Mouse (Mus musculus) forebrain, embryonic 16.5 days (tissue): Measurements from ENCODE around the gene Unc5c. TPM values are rescaled to one million over a fixed set of nuclear protein-coding genes. Genes with fewer than 3 reads are reported as not detected.
A peak's percentile ranks its signal among the peaks of the same experiment; 100 is the strongest.

Experiments
- ATAC-seq: fragments of 200-750 bp; cut with Nextera tagmentation; 2 replicates; pipeline ENCODE4 v1.8.0; 2017; ENCODE audit warnings: mild to moderate bottlenecking, moderate library complexity
- H3K27ac ChIP-seq: fragments of 300-500 bp; sonication (generic); 2 replicates; pipeline ENCODE4 v1.5.1; 2014; ENCODE audit warnings: low read length, control low read depth
- H3K27me3 ChIP-seq: fragments of 300-500 bp; sonication (generic); replicated peaks from 2 replicates; pipeline ENCODE4 v1.6.1; 2014; ENCODE audit warnings: low read length; ENCODE audit not compliant: control insufficient read depth, insufficient read depth
- H3K36me3 ChIP-seq: fragments of 300-500 bp; sonication (generic); 2 replicates; pipeline ENCODE4 v1.6.1; 2014; ENCODE audit not compliant: control insufficient read depth, insufficient read depth
- H3K4me1 ChIP-seq: fragments of 300-500 bp; sonication (generic); replicated peaks from 2 replicates; pipeline ENCODE4 v1.6.1; 2014; ENCODE audit warnings: low read length; ENCODE audit not compliant: control insufficient read depth, insufficient read depth
- H3K4me2 ChIP-seq: fragments of 300-500 bp; sonication (generic); 2 replicates; pipeline ENCODE4 v1.6.1; 2014; ENCODE audit warnings: mild to moderate bottlenecking, low read length, control low read depth
- H3K4me3 ChIP-seq: fragments of 300-500 bp; sonication (generic); replicated peaks from 2 replicates; pipeline ENCODE4 v1.5.1; 2014; ENCODE audit warnings: mild to moderate bottlenecking, low read length, control low read depth
- H3K9ac ChIP-seq: fragments of 300-500 bp; sonication (generic); replicated peaks from 2 replicates; pipeline ENCODE4 v1.6.1; 2014; ENCODE audit warnings: low read depth, low read length, control low read depth
- H3K9me3 ChIP-seq: fragments of 300-500 bp; sonication (generic); 2 replicates; pipeline ENCODE4 v1.6.1; 2016; ENCODE audit warnings: low read length; ENCODE audit not compliant: control insufficient read depth
- WGBS: fragments of 180-500 bp; shearing (Covaris S2); extraction: QIAGEN DNeasy Blood & Tissue Kit; methylation state at CpG from one replicate; pipeline ENCODE4 v1.1.7; 2014; 5-methylcytosine and 5-hydroxymethylcytosine counted together
- polyA plus RNA-seq: library from polyadenylated mRNA; unstranded; fragments of >200 nt; fragmentation: Nextera tagmentation; extraction: Ambion mirVana; gene quantifications from 2 replicates; pipeline ENCODE4 v1.2.1, GENCODE M21; 2015

The Unc5c gene
- polyA plus RNA-seq, 1 experiment from 2014 or later, result 7.9 TPM

- no peak overlapping the region for H3K4me2 ChIP-seq
- ATAC-seq, result no peak
- no peaks in the 10 kb centered on the region for H3K4me1 ChIP-seq
- 69% methylated on average over 2 of the region's 2 CpGs for WGBS
- no peaks in the 10 kb centered on the region for H3K9me3 ChIP-seq
- H3K27me3 ChIP-seq, result peaks cover 2% of the 10 kb centered on the region; the same call in 1 of the 2 replicates
- H3K36me3 ChIP-seq, result no peaks in the 10 kb centered on the region
- H3K27ac ChIP-seq, result no peak overlapping the region
- H3K9ac ChIP-seq, result no peak overlapping the region
- H3K4me3 ChIP-seq, result no peak overlapping the region
Measured at GRCm38 (mm10) chr3:141598936-141599335, 133.9 kb downstream of the Unc5c start.

- Histone ChIP-seq H3K9ac (no peak overlapping the region), H3K4me1 (no peaks in the 10 kb centered on the region), H3K4me3 (no peak overlapping the region), H3K9me3 (no peaks in the 10 kb centered on the region), H3K36me3 (no peaks in the 10 kb centered on the region), H3K27ac (no peak overlapping the region), H3K27me3 (no peaks in the 10 kb centered on the region; the same call in 1 of the 2 replicates), H3K4me2 (no peak overlapping the region)
- ATAC-seq, result peak; percentile 45
- 14% methylated on average over 6 of the region's 6 CpGs for WGBS
Measured at GRCm38 (mm10) chr3:141601072-141601549, 136.1 kb downstream of the Unc5c start.

GRCm38 (mm10) chr3:141616718-141617117 is 151.7 kb downstream of the Unc5c start:
- Histone ChIP-seq H3K4me2 (no peak overlapping the region), H3K4me3 (no peak overlapping the region), H3K27me3 (no peaks in the 10 kb centered on the region), H3K9ac (no peak overlapping the region), H3K36me3 (no peaks in the 10 kb centered on the region), H3K4me1 (no peaks in the 10 kb centered on the region), H3K27ac (no peak overlapping the region), H3K9me3 (no peaks in the 10 kb centered on the region)
- no peak for ATAC-seq
- 61% methylated on average over 1 of the region's 1 CpGs for WGBS

GRCm38 (mm10) chr3:141618675-141619074 is 153.7 kb downstream of the Unc5c start:
- WGBS, result 4% methylated on average over 1 of the region's 1 CpGs
- no peak overlapping the region for H3K4me2 ChIP-seq
- H3K27ac ChIP-seq, result no peak overlapping the region
- H3K9me3 ChIP-seq, result no peaks in the 10 kb centered on the region
- no peaks in the 10 kb centered on the region for H3K36me3 ChIP-seq
- H3K4me3 ChIP-seq, result no peak overlapping the region
- H3K27me3 ChIP-seq, result no peaks in the 10 kb centered on the region
- H3K9ac ChIP-seq, result no peak overlapping the region
- ATAC-seq, result no peak
- no peaks in the 10 kb centered on the region for H3K4me1 ChIP-seq

- no peak overlapping the region for H3K4me3 ChIP-seq
- no peaks in the 10 kb centered on the region for H3K4me1 ChIP-seq
- 93% methylated on average over 1 of the region's 1 CpGs for WGBS
- no peak overlapping the region for H3K9ac ChIP-seq
- no peaks in the 10 kb centered on the region for H3K36me3 ChIP-seq
- no peak overlapping the region for H3K27ac ChIP-seq
- H3K9me3 ChIP-seq, result no peaks in the 10 kb centered on the region
- no peak for ATAC-seq
- no peak overlapping the region for H3K4me2 ChIP-seq
- no peaks in the 10 kb centered on the region for H3K27me3 ChIP-seq
Measured at GRCm38 (mm10) chr3:141621496-141621895, 156.5 kb downstream of the Unc5c start.

GRCm38 (mm10) chr3:141626935-141627638 is 162.1 kb downstream of the Unc5c start:
- no peak overlapping the region for H3K4me3 ChIP-seq
- H3K27me3 ChIP-seq, result no peaks in the 10 kb centered on the region
- no peaks in the 10 kb centered on the region for H3K36me3 ChIP-seq
- 84% methylated on average over 1 of the region's 1 CpGs for WGBS
- no peaks in the 10 kb centered on the region for H3K9me3 ChIP-seq
- H3K27ac ChIP-seq, result no peak overlapping the region
- H3K4me2 ChIP-seq, result no peak overlapping the region
- H3K4me1 ChIP-seq, result no peaks in the 10 kb centered on the region
- H3K9ac ChIP-seq, result no peak overlapping the region
- ATAC-seq, result no peak

- H3K9me3 ChIP-seq, result no peaks in the 10 kb centered on the region
- no peak for ATAC-seq
- 82% methylated on average over 5 of the region's 5 CpGs for WGBS
- H3K4me1 ChIP-seq, result no peaks in the 10 kb centered on the region
- no peaks in the 10 kb centered on the region for H3K27me3 ChIP-seq
- H3K9ac ChIP-seq, result no peak overlapping the region
- H3K36me3 ChIP-seq, result no peaks in the 10 kb centered on the region
- no peak overlapping the region for H3K4me3 ChIP-seq
- H3K4me2 ChIP-seq, result no peak overlapping the region
- H3K27ac ChIP-seq, result no peak overlapping the region
Measured at GRCm38 (mm10) chr3:141627639-141627977, 162.6 kb downstream of the Unc5c start.

- 32% methylated on average over 1 of the region's 1 CpGs for WGBS
- Histone ChIP-seq H3K4me2 (no peak overlapping the region), H3K4me3 (no peak overlapping the region), H3K27me3 (no peaks in the 10 kb centered on the region), H3K9ac (no peak overlapping the region), H3K36me3 (no peaks in the 10 kb centered on the region), H3K9me3 (no peaks in the 10 kb centered on the region), H3K27ac (no peak overlapping the region), H3K4me1 (no peaks in the 10 kb centered on the region)
- ATAC-seq, result no peak
Measured at GRCm38 (mm10) chr3:141629431-141629830, 164.4 kb downstream of the Unc5c start.

GRCm38 (mm10) chr3:141637900-141638299 is 172.9 kb downstream of the Unc5c start:
- no peaks in the 10 kb centered on the region for H3K36me3 ChIP-seq
- H3K27me3 ChIP-seq, result no peaks in the 10 kb centered on the region
- WGBS, result 81% methylated on average over 1 of the region's 1 CpGs
- no peak overlapping the region for H3K27ac ChIP-seq
- H3K9ac ChIP-seq, result no peak overlapping the region
- H3K9me3 ChIP-seq, result no peaks in the 10 kb centered on the region
- ATAC-seq, result no peak
- H3K4me1 ChIP-seq, result no peaks in the 10 kb centered on the region
- H3K4me2 ChIP-seq, result no peak overlapping the region
- H3K4me3 ChIP-seq, result no peak overlapping the region

GRCm38 (mm10) chr3:141644264-141644663 is 179.2 kb downstream of the Unc5c start:
- Histone ChIP-seq H3K4me2 (no peak overlapping the region), H3K9ac (no peak overlapping the region), H3K27ac (no peak overlapping the region), H3K4me1 (no peaks in the 10 kb centered on the region), H3K4me3 (no peak overlapping the region), H3K36me3 (no peaks in the 10 kb centered on the region), H3K27me3 (peaks cover 7% of the 10 kb centered on the region; the same call in 1 of the 2 replicates), H3K9me3 (no peaks in the 10 kb centered on the region)
- no peak for ATAC-seq
- 78% methylated on average over 5 of the region's 5 CpGs for WGBS
